Mouse (Mus musculus): Measurements from ENCODE around the gene Ccdc47. TPM values are rescaled to one million over a fixed set of nuclear protein-coding genes. Genes with fewer than 3 reads are reported as not detected.
"Not testable (repeated sequence)": the region's sequence is repeated elsewhere in the genome, so short reads cannot be mapped to it uniquely, and the experiment has no call there.

The Ccdc47 gene
- total RNA-seq, 4 experiments from 2014 or later: 82.3 to 98.3 (median 92.6) TPM

- DNase-seq (ENCODE audit: low spot score in 2 of 2): not testable (repeated sequence)
These were observed 16.1 kb downstream of the Ccdc47 start for GRCm38 (mm10) chr11:106199997-106200396.

- no peak for DNase-seq (ENCODE audit: low spot score in 2 of 2)
These were observed 17.9 kb downstream of the Ccdc47 start for GRCm38 (mm10) chr11:106198277-106198676.

GRCm38 (mm10) chr11:106195341-106195740 is 20.8 kb downstream of the Ccdc47 start:
- DNase-seq (ENCODE audit: low spot score in 2 of 2): no peak

GRCm38 (mm10) chr11:106194891-106195290 is 21.3 kb downstream of the Ccdc47 start:
- DNase-seq (ENCODE audit: low spot score in 2 of 2): no peak

- no peak for DNase-seq (ENCODE audit: low spot score in 2 of 2)
These were observed 22.0 kb downstream of the Ccdc47 start for GRCm38 (mm10) chr11:106194155-106194541.

- peak; percentile 92 to 95 for DNase-seq (ENCODE audit: low spot score in 2 of 2)
These were observed 22.6 kb downstream of the Ccdc47 start for GRCm38 (mm10) chr11:106193371-106194154.

- no peak for DNase-seq (ENCODE audit: low spot score in 2 of 2)
These were observed 23.3 kb downstream of the Ccdc47 start for GRCm38 (mm10) chr11:106192657-106193370.

GRCm38 (mm10) chr11:106192241-106192640 is 23.9 kb downstream of the Ccdc47 start:
- no peak for DNase-seq (ENCODE audit: low spot score in 2 of 2)

DNA sequence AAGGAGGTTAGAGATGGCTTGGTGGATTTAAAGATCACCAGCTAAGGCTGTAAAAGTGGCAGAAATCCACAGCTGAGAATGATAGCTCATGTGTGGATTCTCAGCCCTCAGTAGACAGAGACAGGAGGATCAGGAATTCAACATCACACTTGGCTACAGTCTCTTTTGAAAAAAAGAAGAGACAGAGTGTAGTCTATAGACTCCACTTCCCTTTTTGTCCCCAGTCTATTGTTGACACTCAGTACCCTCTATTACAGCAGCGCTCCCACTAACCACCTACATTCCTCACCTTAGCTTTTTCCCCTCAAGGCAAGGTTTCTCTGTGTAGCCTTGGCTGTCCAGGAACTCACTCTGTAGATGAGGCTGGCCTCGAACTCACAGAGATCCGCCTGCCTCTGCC is 24.4 kb downstream of the Ccdc47 start:
- no peak for DNase-seq (ENCODE audit: low spot score in 2 of 2)

- DNase-seq (ENCODE audit: low spot score in 2 of 2): no peak
These were observed 28.8 kb downstream of the Ccdc47 start for GRCm38 (mm10) chr11:106187326-106187725.

DNA sequence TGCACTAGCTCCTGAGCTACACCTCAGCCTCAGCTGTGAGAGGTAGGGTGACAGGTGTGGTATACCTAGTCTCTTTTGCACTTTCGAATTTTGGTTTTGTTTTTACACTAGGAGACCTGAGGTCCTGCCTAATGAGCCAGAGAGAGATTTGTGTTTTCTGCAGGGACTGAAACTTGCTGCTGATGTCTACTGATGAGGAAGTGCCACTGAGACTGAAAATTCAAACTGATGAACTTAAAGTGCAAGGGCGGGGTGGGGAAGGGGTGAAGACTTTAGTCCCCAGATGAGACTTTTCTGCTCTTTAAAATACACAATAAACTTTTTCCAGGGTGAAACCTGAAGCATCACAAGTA is 35.7 kb downstream of the Ccdc47 start:
- no peak for DNase-seq (ENCODE audit: low spot score in 2 of 2)

DNA sequence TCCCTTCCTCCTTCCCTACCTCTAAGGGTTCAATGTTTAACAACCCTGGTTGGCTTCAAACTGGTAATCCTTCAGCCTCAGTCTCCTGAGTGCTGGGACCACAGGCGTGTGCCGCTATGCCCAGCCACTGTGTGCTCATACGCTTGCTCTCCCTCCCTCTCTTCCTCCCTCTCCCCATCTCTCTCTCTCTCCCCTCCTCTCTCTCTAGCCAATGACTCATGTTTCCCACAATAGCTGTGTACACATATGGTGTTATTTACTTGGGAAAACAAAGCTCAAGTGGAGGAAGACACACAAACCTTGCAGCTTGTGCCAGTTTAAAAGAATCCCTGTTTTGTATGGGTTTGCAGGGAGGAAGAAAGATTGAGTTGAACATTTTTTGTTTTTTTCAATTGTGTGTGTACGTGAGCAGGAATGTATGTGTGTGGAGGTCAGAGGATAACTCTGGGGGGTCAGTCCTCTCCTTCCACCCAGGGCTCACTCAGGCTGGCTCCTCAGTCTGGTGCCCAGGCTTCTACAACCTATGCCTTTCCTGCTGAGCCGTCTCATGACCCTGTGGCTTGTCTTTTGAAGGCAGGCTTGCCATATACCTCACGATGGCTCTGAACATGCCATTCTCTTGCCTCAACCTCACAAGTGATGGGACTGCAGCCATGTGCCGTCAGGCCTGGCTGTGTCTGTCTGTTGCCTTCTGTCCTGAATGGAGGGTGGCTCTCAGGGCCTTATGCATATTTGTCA is 36.3 kb downstream of the Ccdc47 start:
- DNase-seq (ENCODE audit: low spot score in 2 of 2): peak in 1 of 2 experiments; percentile 64

GRCm38 (mm10) chr11:106178036-106178782 is 37.9 kb downstream of the Ccdc47 start:
- no peak for DNase-seq (ENCODE audit: low spot score in 2 of 2)

DNA sequence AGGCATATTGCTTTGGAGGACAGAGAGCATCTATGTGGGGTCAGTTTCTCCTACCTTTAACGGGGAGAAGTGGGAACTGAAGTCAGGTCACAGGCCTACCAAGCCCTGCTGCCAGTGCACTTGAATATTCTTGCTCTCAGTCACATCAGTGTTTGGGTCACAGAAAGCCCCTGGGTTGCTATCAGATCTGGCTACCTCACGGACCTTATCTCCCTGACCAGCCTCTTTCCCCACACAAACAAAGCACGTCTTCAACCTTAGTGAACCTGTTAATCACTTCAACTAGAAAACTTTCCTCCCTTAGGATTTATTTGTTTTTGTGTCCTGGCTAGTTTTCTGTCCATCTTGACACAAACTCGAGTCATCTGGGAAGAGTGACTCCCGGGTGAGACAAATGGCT is 39.8 kb downstream of the Ccdc47 start:
- DNase-seq (ENCODE audit: low spot score in 2 of 2): no peak

GRCm38 (mm10) chr11:106175081-106175480 is 41.1 kb downstream of the Ccdc47 start:
- DNase-seq (ENCODE audit: low spot score in 2 of 2): no peak

- DNase-seq (ENCODE audit: low spot score in 2 of 2): no peak
These were observed 41.8 kb downstream of the Ccdc47 start for GRCm38 (mm10) chr11:106174372-106174771.

DNA sequence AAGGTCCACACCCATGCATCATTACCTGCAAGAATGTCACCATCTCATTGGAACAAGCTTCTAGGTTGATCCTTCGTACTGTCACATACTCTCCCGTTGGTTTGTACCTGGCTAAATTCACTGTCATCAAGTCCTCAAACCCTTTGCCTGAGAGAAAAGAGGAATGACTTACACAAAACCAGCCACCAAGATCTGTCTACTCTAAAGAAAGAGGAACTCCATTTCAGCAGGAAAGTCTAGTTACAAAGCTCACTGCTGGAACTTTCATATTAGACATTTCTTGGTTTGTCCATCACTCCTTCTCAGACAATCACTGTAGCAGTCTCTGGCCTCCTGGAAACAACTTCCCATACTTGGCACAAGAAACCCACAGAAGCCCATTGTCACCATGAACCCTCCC is 42.9 kb downstream of the Ccdc47 start:
- DNase-seq (ENCODE audit: low spot score in 2 of 2): no peak

- no peak for DNase-seq (ENCODE audit: low spot score in 2 of 2)
These were observed 45.3 kb downstream of the Ccdc47 start for GRCm38 (mm10) chr11:106170807-106171206.

- DNase-seq (ENCODE audit: low spot score in 2 of 2): no peak
These were observed 48.7 kb downstream of the Ccdc47 start for GRCm38 (mm10) chr11:106167435-106167834.

GRCm38 (mm10) chr11:106164601-106165180 is 51.5 kb downstream of the Ccdc47 start:
- no peak for DNase-seq (ENCODE audit: low spot score in 2 of 2)

DNA sequence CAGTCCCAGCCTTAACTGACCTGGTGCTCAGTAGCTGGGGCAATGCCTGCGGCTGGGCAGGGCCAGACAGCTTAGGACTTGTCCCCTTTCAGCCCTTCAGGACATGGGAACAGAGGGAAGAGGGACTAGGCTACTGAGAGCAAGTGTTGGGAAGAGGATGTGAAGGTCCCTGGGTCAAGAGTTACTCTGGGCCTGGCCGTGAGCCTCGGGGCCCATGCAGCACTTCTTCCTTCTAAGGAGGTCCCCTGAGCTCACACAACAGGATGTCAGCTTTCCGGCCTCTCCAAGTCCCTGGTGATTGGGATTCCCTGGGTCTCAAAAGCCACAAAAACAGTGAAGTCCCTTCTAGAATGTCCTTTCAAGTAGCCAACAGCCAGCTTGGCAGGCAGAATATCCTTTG is 52.6 kb downstream of the Ccdc47 start:
- no peak for DNase-seq (ENCODE audit: low spot score in 2 of 2)
